Mouse (Mus musculus) MEL (cell line): ENCODE measurements at regions not wholly inside any gene's neighbourhood (a gene's known extent, or its start where the extent isn't known, plus 50 kb on each side); places are given as distances from the start of the nearest gene placed in this dataset.

ENCODE experiments used
- DNase-seq: peaks from one replicate; pipeline ENCODE4 v3.0.0; 2011; ENCODE audit warnings: low read depth, low spot score
- H3K27ac ChIP-seq: 2 replicates; pipeline ENCODE4 v1.5.1; 2012; ENCODE audit warnings: low read depth, mild to moderate bottlenecking, control low read depth, low read length, moderate library complexity; ENCODE audit not compliant: control insufficient read depth
- H3K27me3 ChIP-seq, 2 experiments: fragments of 150-350 bp in 1 of 2; sonication (generic) in 1 of 2; 2 replicates each; pipeline ENCODE4 v1.6.1; 2012; ENCODE audit warnings: low read length in 2 of 2, mild to moderate bottlenecking in 2 of 2, improper control_type of control experiment in 1 of 2, moderate library complexity in 1 of 2; ENCODE audit not compliant: insufficient read depth in 2 of 2, control insufficient read depth in 1 of 2
- H3K36me3 ChIP-seq, 2 experiments: 2 replicates each; pipeline ENCODE4 v1.6.1; 2012 to 2014; ENCODE audit warnings: low read length in 2 of 2, improper control_type of control experiment in 1 of 2, inconsistent platforms in 1 of 2, mild to moderate bottlenecking in 1 of 2; ENCODE audit not compliant: insufficient read depth in 2 of 2, control insufficient read depth in 1 of 2
- H3K4me1 ChIP-seq, 2 experiments: fragments of 150-350 bp in 1 of 2; sonication (generic) in 1 of 2; 2 replicates each; pipeline ENCODE4 v1.6.1; 2012; ENCODE audit warnings: low read length in 2 of 2, improper control_type of control experiment in 1 of 2, mild to moderate bottlenecking in 1 of 2; ENCODE audit not compliant: insufficient read depth in 2 of 2, control insufficient read depth in 1 of 2
- H3K4me3 ChIP-seq, 2 experiments: fragments of 150-350 bp in 1 of 2; sonication (generic) in 1 of 2; 2 replicates each; pipeline ENCODE4 v1.5.1; 2012; ENCODE audit warnings: low read depth in 2 of 2, low read length in 2 of 2, mild to moderate bottlenecking in 2 of 2, moderate library complexity in 2 of 2, control low read depth in 1 of 2, improper control_type of control experiment in 1 of 2; ENCODE audit not compliant: control insufficient read depth in 1 of 2, insufficient read depth in 1 of 2
- H3K79me2 ChIP-seq: 2 replicates; pipeline ENCODE4 v1.6.1; 2012; ENCODE audit warnings: mild to moderate bottlenecking, low read length, moderate library complexity; ENCODE audit not compliant: control insufficient read depth, poor library complexity, insufficient read depth
- H3K9ac ChIP-seq: 2 replicates; pipeline ENCODE4 v1.6.1; 2012; ENCODE audit warnings: low read depth, mild to moderate bottlenecking, control low read depth, low read length, moderate library complexity; ENCODE audit not compliant: control insufficient read depth, poor library complexity, severe bottlenecking
- H3K9me3 ChIP-seq: fragments of 150-350 bp; sonication (generic); replicated peaks from 2 replicates; pipeline ENCODE4 v1.6.1; 2012; ENCODE audit warnings: mild to moderate bottlenecking, low read length, improper control_type of control experiment, moderate library complexity; ENCODE audit not compliant: insufficient read depth
- CHD1 ChIP-seq: IDR thresholded peaks from 2 replicates; pipeline ENCODE4 v1.6.1; 2012; ENCODE audit warnings: low read depth, mild to moderate bottlenecking, inconsistent platforms, low read length, improper control_type of control experiment
- CTCF ChIP-seq, 3 experiments: IDR thresholded peaks in 2 of 3; conservative IDR thresholded peaks in 1 of 3; 2 replicates each; pipeline ENCODE4 v1.5.1; 2011 to 2012; ENCODE audit warnings: low read length in 3 of 3, low read depth in 2 of 3, mild to moderate bottlenecking in 2 of 3, improper control_type of control experiment in 1 of 3, inconsistent platforms in 1 of 3, mixed read lengths in 1 of 3, moderate library complexity in 1 of 3; ENCODE audit not compliant: control insufficient read depth in 1 of 3, insufficient read depth in 1 of 3, poor library complexity in 1 of 3, severe bottlenecking in 1 of 3
- JUND ChIP-seq: IDR thresholded peaks from 2 replicates; pipeline ENCODE4 v1.6.1; 2011; ENCODE audit warnings: low read depth, mild to moderate bottlenecking, improper control_type of control experiment, low read length
- MEF2A ChIP-seq: IDR thresholded peaks from 2 replicates; pipeline ENCODE4 v1.6.1; 2014; ENCODE audit warnings: low read depth, mild to moderate bottlenecking, inconsistent platforms, low read length, improper control_type of control experiment; ENCODE audit not compliant: poor library complexity, insufficient replicate concordance, severe bottlenecking; ENCODE audit errors: extremely low read depth
- MXI1 ChIP-seq: IDR thresholded peaks from 2 replicates; pipeline ENCODE4 v1.6.1; 2011; ENCODE audit warnings: mild to moderate bottlenecking, low read depth, low read length, improper control_type of control experiment
- MYB ChIP-seq: IDR thresholded peaks from 2 replicates; pipeline ENCODE4 v1.6.1; 2011; ENCODE audit warnings: mild to moderate bottlenecking, low read depth, low read length, improper control_type of control experiment
- MYC ChIP-seq: IDR thresholded peaks from 2 replicates; pipeline ENCODE4 v1.6.1; 2011; ENCODE audit warnings: low read depth, mild to moderate bottlenecking, low read length, improper control_type of control experiment, moderate library complexity
- NELFE ChIP-seq: IDR thresholded peaks from 2 replicates; pipeline ENCODE4 v1.6.1; 2011; ENCODE audit warnings: low read depth, low read length, improper control_type of control experiment
- POLR2A ChIP-seq, 2 experiments: IDR thresholded peaks; 2 replicates each; pipeline ENCODE4 v1.6.1; 2011 to 2012; ENCODE audit warnings: low read length in 2 of 2, mild to moderate bottlenecking in 2 of 2, control low read depth in 1 of 2, improper control_type of control experiment in 1 of 2, low read depth in 1 of 2, moderate library complexity in 1 of 2; ENCODE audit not compliant: control insufficient read depth in 1 of 2, insufficient read depth in 1 of 2, poor library complexity in 1 of 2
- POLR2AphosphoS2 ChIP-seq: IDR thresholded peaks from 2 replicates; pipeline ENCODE4 v1.6.1; 2011; ENCODE audit warnings: low read length, improper control_type of control experiment
- RAD21 ChIP-seq: IDR thresholded peaks from 2 replicates; pipeline ENCODE4 v1.6.1; 2011; ENCODE audit warnings: mild to moderate bottlenecking, low read depth, low read length, improper control_type of control experiment
- SIN3A ChIP-seq: IDR thresholded peaks from 2 replicates; pipeline ENCODE4 v1.6.1; 2012; ENCODE audit warnings: low read length, improper control_type of control experiment, inconsistent platforms
- SMC3 ChIP-seq: IDR thresholded peaks from 2 replicates; pipeline ENCODE4 v1.6.1; 2011; ENCODE audit warnings: low read depth, low read length, improper control_type of control experiment
- TBP ChIP-seq: IDR thresholded peaks from 2 replicates; pipeline ENCODE4 v1.8.0; 2011; ENCODE audit warnings: low read depth, low read length, improper control_type of control experiment
- UBTF ChIP-seq: IDR thresholded peaks from 2 replicates; pipeline ENCODE4 v1.6.1; 2012; ENCODE audit warnings: low read depth, mild to moderate bottlenecking, inconsistent platforms, low read length, improper control_type of control experiment, moderate library complexity, borderline replicate concordance; ENCODE audit not compliant: insufficient read depth
- USF1 ChIP-seq: IDR thresholded peaks from 2 replicates; pipeline ENCODE4 v1.6.1; 2014; ENCODE audit warnings: low read depth, mild to moderate bottlenecking, inconsistent platforms, low read length, improper control_type of control experiment, moderate library complexity
- USF2 ChIP-seq, 2 experiments: IDR thresholded peaks; 2 replicates each; pipeline ENCODE4 v1.6.1; 2011 to 2012; ENCODE audit warnings: improper control_type of control experiment in 2 of 2, low read length in 2 of 2, borderline replicate concordance in 1 of 2, inconsistent platforms in 1 of 2, low read depth in 1 of 2, mild to moderate bottlenecking in 1 of 2; ENCODE audit not compliant: insufficient read depth in 1 of 2
- ZC3H11A ChIP-seq: IDR thresholded peaks from 2 replicates; pipeline ENCODE4 v1.6.1; 2012; ENCODE audit warnings: low read depth, mild to moderate bottlenecking, inconsistent platforms, low read length, improper control_type of control experiment
- ZNF384 ChIP-seq: IDR thresholded peaks from 2 replicates; pipeline ENCODE4 v1.6.1; 2012; ENCODE audit warnings: low read depth, mild to moderate bottlenecking, inconsistent platforms, low read length, improper control_type of control experiment

GRCm38 (mm10) chr8:33985430-33985977, 126.0 kb downstream of the Gm10131 start:
- Histone ChIP-seq H3K9ac (no peak overlapping the region), H3K9me3 (no peaks in the 10 kb centered on the region), H3K79me2 (no peaks in the 10 kb centered on the region), H3K27ac (no peak overlapping the region), H3K36me3 (no peaks in the 10 kb centered on the region), H3K4me1 (no peaks in the 10 kb centered on the region), H3K4me3 (no peak overlapping the region), H3K27me3 (no peaks in the 10 kb centered on the region)
- DNase-seq = no peak
- TF ChIP-seq SMC3 (no peak), JUND (no peak), CHD1 (no peak), MYC (no peak), RAD21 (no peak), UBTF (no peak), POLR2AphosphoS2 (no peak), MYB (no peak), NELFE (no peak), SIN3A (no peak), TBP (no peak), ZC3H11A (no peak), POLR2A (IDR thresholded peaks at IDR 0.05; ENCODE audit: control insufficient read depth in 1 of 2, insufficient read depth in 1 of 2, low read depth in 1 of 2, low read length in 2 of 2, poor library complexity in 1 of 2) (no peak), USF2 (IDR thresholded peaks at IDR 0.05; ENCODE audit: borderline replicate concordance in 1 of 2, insufficient read depth in 1 of 2, low read depth in 1 of 2, low read length in 2 of 2) (no peak), ZNF384 (no peak), MEF2A (no peak), USF1 (no peak)

- H3K36me3 ChIP-seq = no peaks in the 10 kb centered on the region
- H3K79me2 ChIP-seq = no peaks in the 10 kb centered on the region
- H3K9me3 ChIP-seq = no peaks in the 10 kb centered on the region
- H3K4me1 ChIP-seq = no peaks in the 10 kb centered on the region
- no peak overlapping the region for H3K4me3 ChIP-seq
- no peak for TF ChIP-seq UBTF
- no peak for TF ChIP-seq MYB
- TF ChIP-seq MXI1 = no peak
- TF ChIP-seq CTCF (IDR thresholded peaks at IDR 0.05 in 2 of 3, conservative IDR thresholded peaks at IDR 0.05 in 1 of 3; ENCODE audit: control insufficient read depth in 1 of 3, insufficient read depth in 1 of 3, low read depth in 2 of 3, low read length in 3 of 3, poor library complexity in 1 of 3, severe bottlenecking in 1 of 3) = peak; percentile 18 to 49 (median 35)
- H3K27me3 ChIP-seq = no peaks in the 10 kb centered on the region
- H3K27ac ChIP-seq = no peak overlapping the region
- H3K9ac ChIP-seq = no peak overlapping the region
- peak; percentile 47 for DNase-seq
These were observed 129.9 kb downstream of the Gm10131 start for GRCm38 (mm10) chr8:33981629-33982028.
